Comparison of ENCODE assay signal across 8 mouse cellular contexts in the genomic region with DNA sequence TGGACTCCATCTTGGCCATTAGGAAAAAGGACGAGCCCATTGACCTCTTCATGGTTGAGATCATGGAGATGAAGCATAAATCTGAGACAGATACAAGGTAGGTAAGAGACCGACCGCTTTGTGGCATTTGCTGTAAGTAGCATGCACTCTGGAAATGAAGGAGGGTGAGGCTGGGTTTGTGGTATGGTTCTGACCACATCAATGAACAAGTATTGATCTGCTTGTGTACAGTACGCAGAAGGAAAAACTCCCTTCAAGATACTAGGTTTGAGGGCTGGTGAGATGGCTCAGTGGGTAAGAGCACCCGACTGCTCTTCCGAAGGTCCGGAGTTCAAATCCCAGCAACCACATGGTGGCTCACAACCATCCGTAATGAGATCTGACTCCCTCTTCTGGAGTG. TPM values are rescaled to one million over a fixed set of nuclear protein-coding genes. Genes with fewer than 3 reads are reported as not detected.
DNase-seq lines count a peak whose midpoint lies in the region; ATAC-seq lines count a peak whose summit lies in the region.

No protein-coding gene starts in this region.

- peak; percentile 10 for ATAC-seq in activated CD4-positive, CD25-positive, alpha-beta regulatory T cell, adult 4 months
- ATAC-seq in inflammation-experienced regulatory T-cells, adult 6 months: peak; percentile 7

- DNase-seq in CD4-positive helper T cell, adult 2 months (ENCODE audit: low read depth, low spot score): peak; percentile 90
- DNase-seq in CD4-positive, CD25-positive, alpha-beta regulatory T cell, adult 2 months (ENCODE audit: low read depth, low spot score): peak; percentile 64
- DNase-seq in CD8-positive naive resting alpha-beta T cell, adult 2 months (ENCODE audit: low read depth in 2 of 2, low spot score in 2 of 2): peak; percentile 58 to 67
- peak; percentile 78 for DNase-seq in T-cell, adult 2 months (ENCODE audit: low spot score)
- peak; percentile 62 for DNase-seq in induced T-regulatory cell, adult 2 months (ENCODE audit: low read depth)
- peak; percentile 92 for DNase-seq in naive thymus-derived CD4-positive, alpha-beta T cell, adult 2 months (ENCODE audit: low read depth)

RNA-seq across cellular contexts. Expression of a gene that starts 3.3 kb away (rescaled TPM):
- 10 to 100 TPM; 55.0 to 73.8 TPM for polyA plus RNA-seq in activated CD4-positive, CD25-positive, alpha-beta regulatory T cell, adult 4 months (2017; shearing (Covaris generic))
- polyA plus RNA-seq in inflammation-experienced regulatory T-cells, adult 6 months (2017; shearing (Covaris generic)): 10 to 100 TPM; 43.6 to 79.5 (median 54.1) TPM

RNA-seq across cellular contexts. Expression of a gene that starts 56.2 kb away (rescaled TPM):
- polyA plus RNA-seq in activated CD4-positive, CD25-positive, alpha-beta regulatory T cell, adult 4 months (2017; shearing (Covaris generic)): 10 to 100 TPM; 12.3 to 17.1 TPM
- polyA plus RNA-seq in inflammation-experienced regulatory T-cells, adult 6 months (2017; shearing (Covaris generic)): 10 to 100 TPM; 16.5 to 27.1 (median 21.7) TPM

Comparison
In these comparisons a context has a peak if more than half of its experiments do, and no peak if none do; other contexts are left out.
1. Peak in every context shown above with its lines: DNase-seq and ATAC-seq.